Mouse (Mus musculus): Measurements from ENCODE around the gene Fbxo4. TPM values are rescaled to one million over a fixed set of nuclear protein-coding genes. Genes with fewer than 3 reads are reported as not detected.

Gene Fbxo4
- polyA plus RNA-seq, 1 experiment from 2014 or later: 3.4 TPM

GRCm38 (mm10) chr15:3999144-3999543 is 19.8 kb upstream of the Fbxo4 start:
- Histone ChIP-seq H3K36me3 (no peaks in the 10 kb centered on the region), H3K4me1 (peaks cover 8% of the 10 kb centered on the region; the same call in 1 of the 2 replicates), H3K4me3 (no peak overlapping the region), H3K9me3 (replicated peaks) (no peaks in the 10 kb centered on the region), H3K27ac (no peak overlapping the region), H3K27me3 (ENCODE audit: low read depth, poor library complexity, severe bottlenecking) (no peaks in the 10 kb centered on the region)
- 64% methylated on average over 2 of the region's 2 CpGs for WGBS
- no peak for DNase-seq (ENCODE audit: low spot score)

DNA sequence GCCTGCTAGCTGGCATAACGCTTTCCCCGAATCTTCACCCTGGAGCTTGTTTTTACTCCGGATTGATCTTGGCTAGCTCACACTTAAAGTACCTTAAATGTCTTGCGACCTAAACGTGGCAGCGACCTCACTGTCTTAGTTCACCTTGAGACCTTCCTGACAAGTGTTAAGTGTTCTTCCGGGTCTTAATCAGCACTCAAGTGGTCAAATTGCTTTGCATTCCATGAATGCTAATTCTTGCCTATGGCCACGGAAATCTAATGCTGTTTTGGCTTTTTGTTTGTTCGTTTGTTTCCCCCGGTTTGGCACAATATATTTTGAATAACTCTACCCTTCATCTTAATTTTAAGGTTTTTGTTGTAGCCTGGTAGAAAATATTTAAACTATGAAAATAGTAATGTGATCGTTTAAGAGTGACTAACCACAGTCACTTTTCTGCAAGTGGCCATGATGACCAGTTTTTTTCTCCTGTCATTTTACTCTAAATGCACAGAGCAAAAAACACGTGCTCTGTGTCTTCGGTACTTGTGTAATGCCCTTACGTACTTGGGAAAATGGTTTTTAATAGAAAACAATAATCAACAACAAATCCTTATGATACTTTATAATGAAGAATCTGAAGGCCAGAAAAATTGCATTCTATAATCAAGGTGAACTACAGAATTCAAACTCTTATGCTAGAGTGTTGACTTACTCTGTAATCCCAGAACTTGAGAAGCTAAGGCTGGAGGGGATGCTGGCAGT is 17.1 kb upstream of the Fbxo4 start:
- Histone ChIP-seq H3K36me3 (peaks cover 8% of the 10 kb centered on the region), H3K27me3 (ENCODE audit: low read depth, poor library complexity, severe bottlenecking) (no peaks in the 10 kb centered on the region), H3K27ac (peak overlapping the region; percentile 86), H3K9me3 (replicated peaks) (no peaks in the 10 kb centered on the region), H3K4me3 (peak overlapping the region; percentile 76), H3K4me1 (peaks cover 8% of the 10 kb centered on the region; the same call in 1 of the 2 replicates)
- no peak for DNase-seq (ENCODE audit: low spot score)
- WGBS: 26% methylated on average over 14 of the region's 14 CpGs

DNA sequence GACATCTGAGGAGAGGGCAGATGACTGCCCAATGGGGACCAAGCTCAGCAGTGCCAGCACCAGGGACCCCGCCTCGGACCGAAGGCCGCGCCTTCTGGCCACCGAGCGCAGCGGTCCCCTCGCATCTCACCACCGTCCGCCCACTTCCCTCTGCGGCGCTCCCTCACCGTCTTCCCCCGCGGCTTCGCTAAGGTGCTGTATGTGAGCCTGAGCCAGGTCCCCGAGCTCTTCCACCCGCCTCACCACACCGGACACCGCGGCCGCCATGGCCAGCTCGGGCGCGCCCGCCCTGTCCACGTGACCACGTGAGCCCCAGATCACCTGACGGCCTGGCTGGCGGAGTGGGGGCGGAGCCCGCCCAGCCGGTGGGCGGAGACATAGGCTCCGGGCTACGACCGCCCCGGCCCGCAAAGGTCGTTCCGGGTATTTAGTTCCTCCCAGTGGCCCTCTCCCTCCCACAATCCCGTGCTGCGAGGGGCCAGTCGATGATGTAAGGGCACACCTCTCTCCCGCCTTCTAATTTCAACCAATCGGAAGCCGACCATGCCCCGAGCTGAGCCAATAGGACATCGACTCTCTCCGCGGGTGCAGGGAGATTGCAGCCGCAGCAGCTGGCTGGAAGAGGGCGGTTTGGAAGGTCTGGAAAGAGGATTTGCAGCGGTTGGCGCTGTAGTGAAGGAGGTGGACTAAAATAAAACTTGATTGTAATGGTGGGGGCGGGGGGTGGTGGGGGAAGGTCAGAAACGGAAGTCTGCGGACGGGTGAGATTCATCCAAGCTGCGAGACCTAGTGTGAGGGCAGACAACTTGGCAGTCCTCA is 16.3 kb upstream of the Fbxo4 start, which contains the start of gene AW549877:
AW549877 (minus strand) TSS at position 297 of the 819 bp plus-strand sequence.
- H3K36me3 ChIP-seq: peaks cover 16% of the 10 kb centered on the region
- WGBS: under 1% methylated on average over 61 of the region's 61 CpGs
- peak within 1 kb of the TSS; percentile 94 for H3K27ac ChIP-seq
- no peaks in the 10 kb centered on the region for H3K27me3 ChIP-seq (ENCODE audit: low read depth, poor library complexity, severe bottlenecking)
- H3K4me1 ChIP-seq: peaks cover 8% of the 10 kb centered on the region; the same call in 1 of the 2 replicates
- peak within 1 kb of the TSS; percentile 76 for H3K4me3 ChIP-seq
- no peaks in the 10 kb centered on the region for H3K9me3 ChIP-seq (replicated peaks)
- DNase-seq (ENCODE audit: low spot score): peak; percentile 99

- Histone ChIP-seq H3K4me3 (peak overlapping the region; percentile 76), H3K27ac (peak overlapping the region; percentile 94), H3K9me3 (replicated peaks) (no peaks in the 10 kb centered on the region), H3K4me1 (peaks cover 8% of the 10 kb centered on the region; the same call in 1 of the 2 replicates), H3K27me3 (ENCODE audit: low read depth, poor library complexity, severe bottlenecking) (no peaks in the 10 kb centered on the region), H3K36me3 (peaks cover 23% of the 10 kb centered on the region)
- no peak for DNase-seq (ENCODE audit: low spot score)
- 29% methylated on average over 14 of the region's 14 CpGs for WGBS
Observed at GRCm38 (mm10) chr15:3994852-3995447, 15.6 kb upstream of the Fbxo4 start.

DNA sequence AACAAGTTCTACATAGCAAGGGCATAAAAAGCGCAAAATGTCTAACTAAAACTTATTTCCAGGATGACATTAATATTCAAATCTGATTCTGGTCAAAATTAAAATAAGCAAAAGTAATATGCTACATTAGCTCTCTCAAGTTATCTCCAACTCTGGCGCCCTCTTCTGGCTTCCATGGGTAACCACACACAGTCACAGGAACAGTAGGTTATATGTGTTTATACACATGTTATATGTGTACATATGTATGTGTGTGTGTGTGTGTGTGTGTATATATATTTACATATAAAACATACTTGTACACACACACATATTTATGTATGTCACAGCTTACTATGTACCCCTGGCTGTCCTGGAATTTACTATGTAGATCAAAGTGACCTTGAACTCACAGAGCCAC is 8.6 kb upstream of the Fbxo4 start:
- Histone ChIP-seq H3K36me3 (peaks cover 85% of the 10 kb centered on the region), H3K27me3 (ENCODE audit: low read depth, poor library complexity, severe bottlenecking) (no peaks in the 10 kb centered on the region), H3K4me1 (no peaks in the 10 kb centered on the region), H3K27ac (no peak overlapping the region), H3K4me3 (no peak overlapping the region), H3K9me3 (replicated peaks) (no peaks in the 10 kb centered on the region)
- no peak for DNase-seq (ENCODE audit: low spot score)
- WGBS: 61% methylated on average over 2 of the region's 2 CpGs

GRCm38 (mm10) chr15:3984876-3985275 is 5.5 kb upstream of the Fbxo4 start:
- Histone ChIP-seq H3K27ac (no peak overlapping the region), H3K27me3 (ENCODE audit: low read depth, poor library complexity, severe bottlenecking) (no peaks in the 10 kb centered on the region), H3K9me3 (replicated peaks) (no peaks in the 10 kb centered on the region), H3K4me3 (no peak overlapping the region), H3K36me3 (peaks cover 70% of the 10 kb centered on the region), H3K4me1 (peaks cover under 1% of the 10 kb centered on the region; the same call in 1 of the 2 replicates)
- 89% methylated on average over 2 of the region's 2 CpGs for WGBS
- DNase-seq (ENCODE audit: low spot score): no peak

- Histone ChIP-seq H3K4me1 (peaks cover 4% of the 10 kb centered on the region; the same call in 1 of the 2 replicates), H3K9me3 (replicated peaks) (no peaks in the 10 kb centered on the region), H3K27me3 (ENCODE audit: low read depth, poor library complexity, severe bottlenecking) (no peaks in the 10 kb centered on the region), H3K27ac (no peak overlapping the region), H3K36me3 (peaks cover 50% of the 10 kb centered on the region), H3K4me3 (no peak overlapping the region)
- DNase-seq (ENCODE audit: low spot score): no peak
- WGBS: 96% methylated on average over 5 of the region's 5 CpGs
Observed at GRCm38 (mm10) chr15:3982732-3983131, 3.4 kb upstream of the Fbxo4 start.

- 84% methylated on average over 3 of the region's 3 CpGs for WGBS
- H3K4me1 ChIP-seq: peaks cover 4% of the 10 kb centered on the region; the same call in 1 of the 2 replicates
- H3K4me3 ChIP-seq: peak overlapping the region; percentile 58
- H3K27me3 ChIP-seq (ENCODE audit: low read depth, poor library complexity, severe bottlenecking): no peaks in the 10 kb centered on the region
- no peak for DNase-seq (ENCODE audit: low spot score)
- no peak overlapping the region for H3K27ac ChIP-seq
- H3K36me3 ChIP-seq: peaks cover 26% of the 10 kb centered on the region
- no peaks in the 10 kb centered on the region for H3K9me3 ChIP-seq (replicated peaks)
Observed at GRCm38 (mm10) chr15:3979871-3980270, 498 bp upstream of the Fbxo4 start.

DNA sequence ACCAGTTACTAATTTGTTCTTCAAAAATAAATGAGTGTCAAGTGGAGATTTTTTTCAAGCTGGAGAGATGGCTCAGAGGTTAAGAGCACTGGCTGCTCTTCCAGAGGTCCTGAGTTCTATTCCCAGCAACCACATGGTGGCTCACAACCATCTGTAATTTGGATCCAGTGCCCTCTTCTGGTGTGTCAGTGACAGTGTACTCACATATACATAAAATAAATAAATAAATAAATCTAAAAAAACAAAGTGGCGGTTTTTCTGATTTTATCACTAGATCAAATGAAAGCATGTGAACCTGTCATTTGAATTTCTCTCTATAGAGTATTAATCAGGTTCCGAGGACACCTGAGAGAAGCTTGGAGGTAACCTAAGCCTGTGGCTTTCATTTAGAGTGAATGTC is 1.1 kb downstream of the Fbxo4 start:
- 90% methylated on average over 2 of the region's 2 CpGs for WGBS
- Histone ChIP-seq H3K4me3 (no peak overlapping the region), H3K36me3 (peaks cover 10% of the 10 kb centered on the region), H3K9me3 (replicated peaks) (no peaks in the 10 kb centered on the region), H3K27me3 (ENCODE audit: low read depth, poor library complexity, severe bottlenecking) (no peaks in the 10 kb centered on the region), H3K27ac (no peak overlapping the region), H3K4me1 (peaks cover 4% of the 10 kb centered on the region; the same call in 1 of the 2 replicates)
- no peak for DNase-seq (ENCODE audit: low spot score)

DNA sequence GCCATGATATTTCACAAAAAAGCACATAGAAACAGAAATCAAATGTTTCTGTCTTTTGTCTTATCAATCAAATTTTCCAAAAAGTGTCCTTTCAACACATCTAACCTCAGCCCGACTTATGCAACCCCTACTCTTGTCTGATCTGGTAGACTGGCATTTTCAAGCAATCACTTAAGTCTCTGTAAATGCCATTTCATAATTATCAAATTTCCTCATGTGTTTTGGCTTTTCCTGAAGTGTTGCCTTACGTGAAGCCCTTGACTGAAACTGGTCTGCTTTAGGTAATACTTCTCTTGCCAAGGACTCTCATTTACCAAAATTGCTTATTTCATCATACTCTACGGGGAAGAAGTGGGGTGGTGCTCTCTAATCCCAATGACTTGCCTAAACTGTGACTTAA is 6.1 kb downstream of the Fbxo4 start:
- Histone ChIP-seq H3K27ac (no peak overlapping the region), H3K27me3 (ENCODE audit: low read depth, poor library complexity, severe bottlenecking) (no peaks in the 10 kb centered on the region), H3K4me3 (no peak overlapping the region), H3K36me3 (no peaks in the 10 kb centered on the region), H3K4me1 (no peaks in the 10 kb centered on the region), H3K9me3 (replicated peaks) (no peaks in the 10 kb centered on the region)
- WGBS: 88% methylated on average over 3 of the region's 3 CpGs
- no peak for DNase-seq (ENCODE audit: low spot score)

GRCm38 (mm10) chr15:3970193-3970592 is 9.2 kb downstream of the Fbxo4 start:
- H3K4me3 ChIP-seq: no peak overlapping the region
- H3K27ac ChIP-seq: no peak overlapping the region
- 93% methylated on average over 6 of the region's 6 CpGs for WGBS
- H3K27me3 ChIP-seq (ENCODE audit: low read depth, poor library complexity, severe bottlenecking): no peaks in the 10 kb centered on the region
- no peaks in the 10 kb centered on the region for H3K9me3 ChIP-seq (replicated peaks)
- H3K36me3 ChIP-seq: no peaks in the 10 kb centered on the region
- no peaks in the 10 kb centered on the region for H3K4me1 ChIP-seq
- no peak for DNase-seq (ENCODE audit: low spot score)

GRCm38 (mm10) chr15:3969743-3970142 is 9.6 kb downstream of the Fbxo4 start:
- no peaks in the 10 kb centered on the region for H3K4me1 ChIP-seq
- 92% methylated on average over 14 of the region's 14 CpGs for WGBS
- no peaks in the 10 kb centered on the region for H3K36me3 ChIP-seq
- no peak overlapping the region for H3K4me3 ChIP-seq
- no peak for DNase-seq (ENCODE audit: low spot score)
- no peaks in the 10 kb centered on the region for H3K27me3 ChIP-seq (ENCODE audit: low read depth, poor library complexity, severe bottlenecking)
- H3K27ac ChIP-seq: no peak overlapping the region
- no peaks in the 10 kb centered on the region for H3K9me3 ChIP-seq (replicated peaks)

GRCm38 (mm10) chr15:3962251-3962650 is 17.1 kb downstream of the Fbxo4 start:
- WGBS: 91% methylated on average over 8 of the region's 8 CpGs

More at GRCm38 (mm10) chr15:3962251-3962650, 17.1 kb downstream of the Fbxo4 start:
- Histone ChIP-seq H3K4me1 (no peaks in the 10 kb centered on the region), H3K36me3 (no peaks in the 10 kb centered on the region), H3K9me3 (replicated peaks) (no peaks in the 10 kb centered on the region), H3K27me3 (ENCODE audit: low read depth, poor library complexity, severe bottlenecking) (no peaks in the 10 kb centered on the region), H3K27ac (no peak overlapping the region), H3K4me3 (no peak overlapping the region)
- DNase-seq (ENCODE audit: low spot score): no peak
